Mouse (Mus musculus): Measurements from ENCODE around the gene Myl10.
"Not testable (repeated sequence)": the region's sequence is repeated elsewhere in the genome, so short reads cannot be mapped to it uniquely, and the experiment has no call there.

The Myl10 gene

GRCm38 (mm10) chr5:136706803-136707202 is 13.9 kb downstream of the Myl10 start:
- peak; percentile 87 to 92 for DNase-seq

GRCm38 (mm10) chr5:136708116-136708515 is 15.2 kb downstream of the Myl10 start:
- no peak for DNase-seq

DNA sequence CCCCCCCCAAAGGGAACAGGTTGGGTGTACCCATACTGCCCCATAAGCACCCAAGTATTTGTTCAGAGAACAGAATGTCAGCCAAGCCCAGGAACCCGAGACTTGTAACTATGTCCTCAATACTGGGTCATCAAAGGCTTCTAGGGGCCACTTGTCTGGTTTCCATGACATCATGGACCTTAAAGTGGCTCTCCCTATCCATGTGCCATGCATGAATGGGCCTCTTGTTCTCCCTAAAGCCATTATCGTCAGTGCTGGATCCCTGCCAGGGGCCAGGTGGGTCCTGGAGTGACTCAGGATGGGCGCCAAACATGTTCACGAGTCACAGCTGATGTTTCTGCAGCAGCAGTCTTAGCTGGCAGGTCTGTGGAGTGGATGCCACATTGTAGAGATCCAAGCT is 17.8 kb downstream of the Myl10 start:
- peak; percentile 75 to 76 for DNase-seq

- DNase-seq, result peak; percentile 74 to 79
Measured at GRCm38 (mm10) chr5:136714232-136714875, 21.4 kb downstream of the Myl10 start.

GRCm38 (mm10) chr5:136714879-136715278 is 21.9 kb downstream of the Myl10 start:
- peak; percentile 82 to 89 for DNase-seq

- DNase-seq, result no peak
Measured at GRCm38 (mm10) chr5:136716696-136717572, 24.0 kb downstream of the Myl10 start.

- DNase-seq, result peak in 1 of 2 experiments; percentile 30
Measured at GRCm38 (mm10) chr5:136717573-136717854, 24.6 kb downstream of the Myl10 start.

DNA sequence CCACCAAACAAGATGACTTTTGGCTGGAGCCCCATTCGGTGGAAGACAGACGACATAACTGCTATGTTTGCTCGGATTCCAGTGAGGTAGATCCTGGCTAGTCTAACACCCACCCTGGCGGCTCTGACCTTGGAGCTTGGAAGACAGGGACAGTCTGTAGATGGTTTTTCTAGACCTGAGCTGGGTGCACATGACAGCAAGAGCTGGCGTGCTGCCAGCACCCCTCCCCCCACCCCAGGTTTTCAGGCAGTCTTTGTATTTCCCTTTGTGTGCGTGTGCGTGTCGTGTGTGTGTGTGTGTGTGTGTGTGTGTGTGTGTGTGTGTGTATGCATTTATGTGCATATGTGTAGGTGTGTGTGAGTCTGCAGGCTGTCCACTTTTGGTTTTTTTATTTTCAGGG is 25.7 kb downstream of the Myl10 start:
- peak; percentile 49 to 58 for DNase-seq

GRCm38 (mm10) chr5:136721596-136721995 is 28.6 kb downstream of the Myl10 start:
- no peak for DNase-seq

DNA sequence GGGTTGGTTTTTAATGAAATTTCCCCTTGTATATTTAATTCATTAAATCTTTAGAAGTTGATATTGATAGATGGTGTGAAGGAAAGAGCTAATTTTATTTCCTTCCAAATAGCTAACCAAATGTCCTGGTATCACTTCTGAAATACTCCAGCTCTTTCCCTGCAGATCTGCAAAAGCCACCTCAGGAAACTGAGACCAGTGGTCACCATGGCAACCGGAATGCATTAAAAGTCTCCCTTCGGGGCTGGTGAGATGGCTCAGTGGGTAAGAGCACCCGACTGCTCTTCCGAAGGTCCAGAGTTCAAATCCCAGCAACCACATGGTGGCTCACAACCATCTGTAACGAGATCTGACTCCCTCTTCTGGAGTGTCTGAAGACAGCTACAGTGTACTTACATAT is 33.3 kb downstream of the Myl10 start:
- DNase-seq, result not testable (repeated sequence)

GRCm38 (mm10) chr5:136738918-136739317 is 46.0 kb downstream of the Myl10 start:
- no peak for DNase-seq

GRCm38 (mm10) chr5:136746596-136746995 is 53.6 kb downstream of the Myl10 start:
- no peak for DNase-seq

Data from cerebellum, postnatal 10 days (tissue).